Mouse (Mus musculus) forebrain, embryonic 16.5 days (tissue): ENCODE results near the gene Gm11733. TPM values are rescaled to one million over a fixed set of nuclear protein-coding genes. Genes with fewer than 3 reads are reported as not detected.
A peak's percentile ranks its signal among the peaks of the same experiment; 100 is the strongest.

Experiments
- ATAC-seq: fragments of 200-750 bp; cut with Nextera tagmentation; 2 replicates; pipeline ENCODE4 v1.8.0; 2017; ENCODE audit warnings: mild to moderate bottlenecking, moderate library complexity
- H3K27ac ChIP-seq: fragments of 300-500 bp; sonication (generic); 2 replicates; pipeline ENCODE4 v1.5.1; 2014; ENCODE audit warnings: low read length, control low read depth
- H3K27me3 ChIP-seq: fragments of 300-500 bp; sonication (generic); replicated peaks from 2 replicates; pipeline ENCODE4 v1.6.1; 2014; ENCODE audit warnings: low read length; ENCODE audit not compliant: control insufficient read depth, insufficient read depth
- H3K36me3 ChIP-seq: fragments of 300-500 bp; sonication (generic); 2 replicates; pipeline ENCODE4 v1.6.1; 2014; ENCODE audit not compliant: control insufficient read depth, insufficient read depth
- H3K4me1 ChIP-seq: fragments of 300-500 bp; sonication (generic); replicated peaks from 2 replicates; pipeline ENCODE4 v1.6.1; 2014; ENCODE audit warnings: low read length; ENCODE audit not compliant: control insufficient read depth, insufficient read depth
- H3K4me2 ChIP-seq: fragments of 300-500 bp; sonication (generic); 2 replicates; pipeline ENCODE4 v1.6.1; 2014; ENCODE audit warnings: mild to moderate bottlenecking, low read length, control low read depth
- H3K4me3 ChIP-seq: fragments of 300-500 bp; sonication (generic); replicated peaks from 2 replicates; pipeline ENCODE4 v1.5.1; 2014; ENCODE audit warnings: mild to moderate bottlenecking, low read length, control low read depth
- H3K9ac ChIP-seq: fragments of 300-500 bp; sonication (generic); replicated peaks from 2 replicates; pipeline ENCODE4 v1.6.1; 2014; ENCODE audit warnings: low read depth, low read length, control low read depth
- H3K9me3 ChIP-seq: fragments of 300-500 bp; sonication (generic); 2 replicates; pipeline ENCODE4 v1.6.1; 2016; ENCODE audit warnings: low read length; ENCODE audit not compliant: control insufficient read depth
- WGBS: fragments of 180-500 bp; shearing (Covaris S2); extraction: QIAGEN DNeasy Blood & Tissue Kit; methylation state at CpG from one replicate; pipeline ENCODE4 v1.1.7; 2014; 5-methylcytosine and 5-hydroxymethylcytosine counted together
- polyA plus RNA-seq: library from polyadenylated mRNA; unstranded; fragments of >200 nt; fragmentation: Nextera tagmentation; extraction: Ambion mirVana; gene quantifications from 2 replicates; pipeline ENCODE4 v1.2.1, GENCODE M21; 2015

Gene Gm11733
- polyA plus RNA-seq, 1 experiment from 2014 or later: not detected

GRCm38 (mm10) chr11:117475204-117475603 lies 9.0 kb upstream of the Gm11733 start:
- no peak overlapping the region for H3K9ac ChIP-seq
- H3K4me3 ChIP-seq: no peak overlapping the region
- no peak overlapping the region for H3K4me2 ChIP-seq
- no peaks in the 10 kb centered on the region for H3K27me3 ChIP-seq
- peaks cover 51% of the 10 kb centered on the region for H3K4me1 ChIP-seq
- 92% methylated on average over 2 of the region's 2 CpGs for WGBS
- H3K36me3 ChIP-seq: no peaks in the 10 kb centered on the region
- H3K27ac ChIP-seq: no peak overlapping the region
- no peak for ATAC-seq
- no peaks in the 10 kb centered on the region for H3K9me3 ChIP-seq

- Histone ChIP-seq H3K27ac (no peak overlapping the region), H3K36me3 (no peaks in the 10 kb centered on the region), H3K4me3 (no peak overlapping the region), H3K9ac (no peak overlapping the region), H3K4me1 (peaks cover 52% of the 10 kb centered on the region), H3K9me3 (no peaks in the 10 kb centered on the region), H3K4me2 (no peak overlapping the region), H3K27me3 (no peaks in the 10 kb centered on the region)
- ATAC-seq: no peak
- 28% methylated on average over 10 of the region's 10 CpGs for WGBS
Measured at GRCm38 (mm10) chr11:117475669-117476068, 8.5 kb upstream of the Gm11733 start.

GRCm38 (mm10) chr11:117476554-117477107 lies 7.5 kb upstream of the Gm11733 start:
- Histone ChIP-seq H3K36me3 (no peaks in the 10 kb centered on the region), H3K27ac (no peak overlapping the region), H3K4me3 (no peak overlapping the region), H3K9ac (no peak overlapping the region), H3K4me2 (no peak overlapping the region), H3K9me3 (no peaks in the 10 kb centered on the region), H3K27me3 (no peaks in the 10 kb centered on the region), H3K4me1 (peaks cover 56% of the 10 kb centered on the region)
- ATAC-seq: no peak
- WGBS: 61% methylated on average over 5 of the region's 5 CpGs

- Histone ChIP-seq H3K4me1 (peaks cover 61% of the 10 kb centered on the region), H3K27ac (peak overlapping the region; percentile 93), H3K9ac (0 out of 2 replicates have a peak overlapping the region, but pooled peaks have one; percentile 2), H3K36me3 (no peaks in the 10 kb centered on the region), H3K27me3 (no peaks in the 10 kb centered on the region), H3K4me2 (peak overlapping the region; percentile 20; the same call in 1 of the 2 replicates), H3K4me3 (no peak overlapping the region), H3K9me3 (no peaks in the 10 kb centered on the region)
- peak; percentile 8; the same call in 1 of the 2 replicates for ATAC-seq
- 29% methylated on average over 10 of the region's 10 CpGs for WGBS
Measured at GRCm38 (mm10) chr11:117478271-117479006, 5.7 kb upstream of the Gm11733 start.

- under 1% methylated on average over 13 of the region's 13 CpGs for WGBS
- H3K9me3 ChIP-seq: no peaks in the 10 kb centered on the region
Measured at GRCm38 (mm10) chr11:117479007-117479719, 5.0 kb upstream of the Gm11733 start.

GRCm38 (mm10) chr11:117479746-117480145 lies 4.4 kb upstream of the Gm11733 start:
- H3K9me3 ChIP-seq: no peaks in the 10 kb centered on the region
- H3K36me3 ChIP-seq: no peaks in the 10 kb centered on the region
- peak overlapping the region; percentile 27 for H3K4me2 ChIP-seq
- 24% methylated on average over 12 of the region's 12 CpGs for WGBS
- no peak overlapping the region for H3K4me3 ChIP-seq
- peak overlapping the region; percentile 43 for H3K9ac ChIP-seq
- ATAC-seq: no peak
- peak overlapping the region; percentile 93 for H3K27ac ChIP-seq
- peaks cover 73% of the 10 kb centered on the region for H3K4me1 ChIP-seq
- no peaks in the 10 kb centered on the region for H3K27me3 ChIP-seq

More at GRCm38 (mm10) chr11:117479007-117479719, 5.0 kb upstream of the Gm11733 start:
- ATAC-seq: peak; percentile 72
- H3K4me2 ChIP-seq: peak overlapping the region; percentile 27
- no peaks in the 10 kb centered on the region for H3K27me3 ChIP-seq
- H3K4me3 ChIP-seq: no peak overlapping the region
- H3K27ac ChIP-seq: peak overlapping the region; percentile 93
- H3K9ac ChIP-seq: peak overlapping the region; percentile 43
- peaks cover 67% of the 10 kb centered on the region for H3K4me1 ChIP-seq
- H3K36me3 ChIP-seq: no peaks in the 10 kb centered on the region

- Histone ChIP-seq H3K27me3 (no peaks in the 10 kb centered on the region), H3K36me3 (no peaks in the 10 kb centered on the region), H3K4me1 (peaks cover 71% of the 10 kb centered on the region), H3K4me3 (peak overlapping the region; percentile 42), H3K4me2 (peak overlapping the region; percentile 47), H3K9me3 (no peaks in the 10 kb centered on the region), H3K27ac (peak overlapping the region; percentile 91), H3K9ac (peak overlapping the region; percentile 63)
- WGBS: 5% methylated on average over 11 of the region's 11 CpGs
- no peak for ATAC-seq
Measured at GRCm38 (mm10) chr11:117482300-117482676, 1.9 kb upstream of the Gm11733 start.

GRCm38 (mm10) chr11:117482677-117483511 lies 1.3 kb upstream of the Gm11733 start:
- peak overlapping the region; percentile 91 for H3K27ac ChIP-seq
- peaks cover 71% of the 10 kb centered on the region for H3K4me1 ChIP-seq
- WGBS: 1% methylated on average over 24 of the region's 26 CpGs
- no peaks in the 10 kb centered on the region for H3K36me3 ChIP-seq
- peak; percentile 79 for ATAC-seq
- H3K9me3 ChIP-seq: no peaks in the 10 kb centered on the region
- H3K4me3 ChIP-seq: peak overlapping the region; percentile 42
- H3K9ac ChIP-seq: peak overlapping the region; percentile 63
- no peaks in the 10 kb centered on the region for H3K27me3 ChIP-seq
- peak overlapping the region; percentile 47 for H3K4me2 ChIP-seq
